Comparison of ENCODE assay signal across 8 mouse cellular contexts in genomic region chr1:170481093-170481492, GRCm38 (mm10).
DNase-seq lines count a peak whose midpoint lies in the region; ATAC-seq and TF ChIP-seq lines count a peak whose summit lies in the region.
"Had no signal": no experiment of that assay in that cellular context is flagged by ENCODE, and none has a peak within 500 bp of the region (broad histone marks: within the 10 kb centered on the region; RNA-seq: fewer than 3 reads in every experiment).

No protein-coding gene starts in this region.

- no peak overlapping the region for H3K4me2 ChIP-seq in hindbrain, embryonic 14.5 days (replicated peaks)
- no peak overlapping the region for H3K4me2 ChIP-seq in midbrain, embryonic 13.5 days (replicated peaks)

- H3K9ac ChIP-seq in hindbrain, embryonic 14.5 days: no peak overlapping the region
- H3K9ac ChIP-seq in midbrain, embryonic 13.5 days (replicated peaks): no peak overlapping the region

- WGBS in hindbrain, embryonic 10.5 days: 69% methylated on average over 3 of the region's 3 CpGs
- 64% methylated on average over 3 of the region's 3 CpGs for WGBS in hindbrain, embryonic 14.5 days
- 67% methylated on average over 3 of the region's 3 CpGs for WGBS in embryonic facial prominence, embryonic 10.5 days
- 53% methylated on average over 3 of the region's 3 CpGs for WGBS in olfactory bulb, adult 2 months
- WGBS in midbrain, embryonic 13.5 days: 82% methylated on average over 3 of the region's 3 CpGs

- H3K27me3 ChIP-seq in hindbrain, embryonic 10.5 days (ENCODE audit: insufficient read depth, poor library complexity, severe bottlenecking): no peaks in the 10 kb centered on the region
- no peaks in the 10 kb centered on the region for H3K27me3 ChIP-seq in hindbrain, embryonic 14.5 days (ENCODE audit: control insufficient read depth, insufficient read depth, low read length)
- no peaks in the 10 kb centered on the region for H3K27me3 ChIP-seq in embryonic facial prominence, embryonic 10.5 days (replicated peaks; ENCODE audit: low read depth, poor library complexity, severe bottlenecking)
- no peaks in the 10 kb centered on the region; the same call in 1 of the 2 replicates for H3K27me3 ChIP-seq in midbrain, embryonic 13.5 days

- DNase-seq in hindbrain, embryonic 10.5 days (ENCODE audit: low spot score): no peak
- no peak for DNase-seq in hindbrain, embryonic 14.5 days (ENCODE audit: low spot score)
- peak; percentile 55 for DNase-seq in ovary, adult 18-20 months (ENCODE audit: low spot score)
- DNase-seq in ovary, postnatal 10 days (ENCODE audit: low spot score): no peak
- DNase-seq in embryonic facial prominence, embryonic 10.5 days (ENCODE audit: low spot score): no peak
- DNase-seq: spleen, adult 18-20 months had no signal

- H3K4me3 ChIP-seq in hindbrain, embryonic 10.5 days: no peak overlapping the region
- H3K4me3 ChIP-seq in hindbrain, embryonic 14.5 days (replicated peaks; ENCODE audit: low read length): no peak overlapping the region
- H3K4me3 ChIP-seq in embryonic facial prominence, embryonic 10.5 days: no peak overlapping the region
- H3K4me3 ChIP-seq in olfactory bulb, adult 2 months (ENCODE audit: insufficient read depth, low read depth, low read length): no peak overlapping the region
- H3K4me3 ChIP-seq in midbrain, embryonic 13.5 days (replicated peaks): no peak overlapping the region

- ATAC-seq in hindbrain, embryonic 14.5 days (ENCODE audit: low FRiP score): no peak
- no peak for ATAC-seq in midbrain, embryonic 13.5 days

- H3K4me1 ChIP-seq in hindbrain, embryonic 10.5 days (replicated peaks): peaks cover 63% of the 10 kb centered on the region
- peaks cover 21% of the 10 kb centered on the region for H3K4me1 ChIP-seq in hindbrain, embryonic 14.5 days (replicated peaks; ENCODE audit: control insufficient read depth, insufficient read depth, low read length)
- peaks cover 73% of the 10 kb centered on the region for H3K4me1 ChIP-seq in embryonic facial prominence, embryonic 10.5 days
- H3K4me1 ChIP-seq in olfactory bulb, adult 2 months (ENCODE audit: control insufficient read depth, insufficient read depth, low read length): peaks cover 35% of the 10 kb centered on the region
- H3K4me1 ChIP-seq in midbrain, embryonic 13.5 days (replicated peaks): peaks cover 38% of the 10 kb centered on the region

- H3K27ac ChIP-seq in hindbrain, embryonic 10.5 days: peak overlapping the region; percentile 67
- no peak overlapping the region for H3K27ac ChIP-seq in hindbrain, embryonic 14.5 days
- peak overlapping the region; percentile 51 for H3K27ac ChIP-seq in embryonic facial prominence, embryonic 10.5 days (replicated peaks)
- H3K27ac ChIP-seq in olfactory bulb, adult 2 months (ENCODE audit: insufficient read depth, low read depth, low read length): peak overlapping the region; percentile 37; the same call in 1 of the 2 replicates
- no peak overlapping the region for H3K27ac ChIP-seq in midbrain, embryonic 13.5 days

- no peaks in the 10 kb centered on the region for H3K36me3 ChIP-seq in hindbrain, embryonic 10.5 days
- no peaks in the 10 kb centered on the region for H3K36me3 ChIP-seq in hindbrain, embryonic 14.5 days (replicated peaks; ENCODE audit: control insufficient read depth, insufficient read depth)
- H3K36me3 ChIP-seq in embryonic facial prominence, embryonic 10.5 days (replicated peaks): no peaks in the 10 kb centered on the region
- H3K36me3 ChIP-seq in midbrain, embryonic 13.5 days: no peaks in the 10 kb centered on the region

- TF ChIP-seq CTCF in olfactory bulb, adult 2 months (IDR thresholded peaks at IDR 0.05; ENCODE audit: insufficient read depth, low read depth, low read length): no peak

- H3K9me3 ChIP-seq in hindbrain, embryonic 10.5 days: no peaks in the 10 kb centered on the region
- H3K9me3 ChIP-seq in hindbrain, embryonic 14.5 days (ENCODE audit: control insufficient read depth, low read length): no peaks in the 10 kb centered on the region
- H3K9me3 ChIP-seq in embryonic facial prominence, embryonic 10.5 days: no peaks in the 10 kb centered on the region
- no peaks in the 10 kb centered on the region for H3K9me3 ChIP-seq in midbrain, embryonic 13.5 days

- no peak for TF ChIP-seq POLR2A in olfactory bulb, adult 2 months (IDR thresholded peaks at IDR 0.05; ENCODE audit: insufficient read depth, low read depth, low read length)

Comparison
In these comparisons a context has a peak if more than half of its experiments do, and no peak if none do; other contexts are left out.
1. H3K27ac ChIP-seq: peak in hindbrain, embryonic 10.5 days (single experiment), embryonic facial prominence, embryonic 10.5 days (single experiment) and olfactory bulb, adult 2 months (single experiment); none in hindbrain, embryonic 14.5 days (single experiment) and midbrain, embryonic 13.5 days (single experiment).